Mouse (Mus musculus) forebrain, postnatal 0 days (tissue): ENCODE measurements around the gene Tjp3. TPM values are rescaled to one million over a fixed set of nuclear protein-coding genes. Genes with fewer than 3 reads are reported as not detected.

ENCODE experiments used
- ATAC-seq: fragments of 200-750 bp; cut with Nextera tagmentation; 2 replicates; pipeline ENCODE4 v1.8.0; 2017; ENCODE audit warnings: mild to moderate bottlenecking, moderate library complexity
- DNase-seq: peaks from one replicate; pipeline ENCODE4 v3.0.0-alpha.2; 2015
- H3K27ac ChIP-seq: fragments of 300-500 bp; sonication (generic); 2 replicates; pipeline ENCODE4 v1.5.1; 2014; ENCODE audit warnings: low read depth, mild to moderate bottlenecking, antibody characterized with exemption, low read length, moderate library complexity, mixed read lengths
- H3K27me3 ChIP-seq: fragments of 300-500 bp; sonication (generic); 2 replicates; pipeline ENCODE4 v1.6.1; 2014; ENCODE audit warnings: mild to moderate bottlenecking, low read length, mixed read lengths; ENCODE audit not compliant: insufficient read depth
- H3K36me3 ChIP-seq: fragments of 300-500 bp; sonication (generic); 2 replicates; pipeline ENCODE4 v1.6.1; 2014; ENCODE audit warnings: mild to moderate bottlenecking, moderate library complexity; ENCODE audit not compliant: insufficient read depth
- H3K4me1 ChIP-seq: fragments of 300-500 bp; sonication (generic); 2 replicates; pipeline ENCODE4 v1.6.1; 2014; ENCODE audit warnings: antibody characterized with exemption; ENCODE audit not compliant: insufficient read depth
- H3K4me2 ChIP-seq: fragments of 300-500 bp; sonication (generic); 2 replicates; pipeline ENCODE4 v1.6.1; 2014; ENCODE audit warnings: low read depth, mild to moderate bottlenecking, moderate library complexity
- H3K4me3 ChIP-seq: fragments of 300-500 bp; sonication (generic); 2 replicates; pipeline ENCODE4 v1.5.1; 2014; ENCODE audit warnings: low read depth, low read length, mixed read lengths
- H3K9ac ChIP-seq: fragments of 300-500 bp; sonication (generic); 2 replicates; pipeline ENCODE4 v1.6.1; 2014; ENCODE audit warnings: mild to moderate bottlenecking
- H3K9me3 ChIP-seq: fragments of 300-500 bp; sonication (generic); 2 replicates; pipeline ENCODE4 v1.6.1; 2016; ENCODE audit warnings: low read length
- CTCF ChIP-seq: sonication (generic); IDR thresholded peaks from 2 replicates; pipeline ENCODE4 v1.5.1; 2016; ENCODE audit warnings: antibody characterized with exemption, control low read depth, low read depth
- WGBS: fragments of 180-500 bp; shearing (Covaris S2); extraction: QIAGEN DNeasy Blood & Tissue Kit; methylation state at CpG from one replicate; pipeline ENCODE4 v1.1.7; 2014; 5-methylcytosine and 5-hydroxymethylcytosine counted together
- polyA plus RNA-seq: library from polyadenylated mRNA; unstranded; fragments of >200 nt; fragmentation: Nextera tagmentation; extraction: Ambion mirVana; gene quantifications from 2 replicates; pipeline ENCODE4 v1.2.1, GENCODE M21; 2015
- total RNA-seq: library from RNA; depleted of rRNA; stranded (reverse); fragments of >200 nt; gene quantifications from 2 replicates; pipeline ENCODE4 v1.2.3, GENCODE M21; 2014

The Tjp3 gene
- total and polyA plus RNA-seq, 2 experiments from 2014 or later, result 5.7 to 8.5 TPM

- TF ChIP-seq CTCF, result no peak
- no peaks in the 10 kb centered on the region for H3K9me3 ChIP-seq
- DNase-seq, result no peak
- H3K36me3 ChIP-seq, result peaks cover 32% of the 10 kb centered on the region
- 92% methylated on average over 20 of the region's 21 CpGs for WGBS
- H3K9ac ChIP-seq, result no peak overlapping the region
- H3K4me2 ChIP-seq, result no peak overlapping the region
- H3K4me3 ChIP-seq, result no peak overlapping the region
- ATAC-seq, result no peak
- no peaks in the 10 kb centered on the region for H3K27me3 ChIP-seq
- 0 out of 2 replicates have a peak, but pooled peaks cover 4% of the 10 kb centered on the region for H3K4me1 ChIP-seq
- no peak overlapping the region for H3K27ac ChIP-seq
Observed at GRCm38 (mm10) chr10:81272356-81272755, 19.0 kb downstream of the Tjp3 start.

DNA sequence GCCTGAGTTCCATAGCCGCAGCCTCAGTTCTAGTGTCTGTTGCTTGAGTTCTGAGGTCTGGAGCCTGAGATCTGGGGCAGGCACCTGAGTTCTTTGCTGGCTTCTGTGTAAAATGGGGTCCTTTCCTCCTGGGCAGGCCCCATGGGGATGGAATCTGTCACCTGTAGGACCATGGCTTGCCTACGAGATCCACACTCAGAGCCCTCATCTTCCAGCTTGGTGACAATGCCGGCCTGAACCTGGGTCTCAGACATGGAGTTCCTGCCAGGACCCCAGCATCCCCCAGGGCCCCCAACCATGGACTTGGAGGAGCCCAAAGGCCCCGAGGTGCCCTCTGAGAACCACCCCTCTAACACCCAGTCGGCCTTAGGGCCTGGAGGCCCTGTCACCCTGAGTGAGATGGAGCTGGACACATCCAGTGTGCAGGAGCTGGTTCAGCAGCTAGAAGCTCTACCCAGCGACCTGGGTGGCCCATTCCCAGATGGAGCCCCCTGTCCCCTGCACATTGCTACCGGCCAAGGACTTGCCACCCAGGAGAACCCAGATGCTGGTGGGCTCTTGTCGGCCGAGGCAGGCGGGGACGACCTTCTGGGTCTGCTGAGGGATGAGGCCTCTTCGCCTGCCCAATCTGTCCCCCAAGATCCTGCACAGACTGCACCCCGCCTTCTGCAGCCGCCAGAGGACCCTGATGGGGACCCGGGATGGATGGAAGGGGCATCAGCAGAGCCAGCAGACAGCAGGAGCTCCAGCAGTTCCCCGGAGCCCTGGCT lies 22.6 kb downstream of the Tjp3 start:
- H3K9ac ChIP-seq, result peak overlapping the region; percentile 63
- H3K4me1 ChIP-seq, result 0 out of 2 replicates have a peak, but pooled peaks cover 4% of the 10 kb centered on the region
- H3K27ac ChIP-seq, result no peak overlapping the region
- peak overlapping the region; percentile 54 for H3K4me3 ChIP-seq
- peak overlapping the region; percentile 75 for H3K4me2 ChIP-seq
- no peak for DNase-seq
- H3K9me3 ChIP-seq, result no peaks in the 10 kb centered on the region
- H3K36me3 ChIP-seq, result peaks cover 40% of the 10 kb centered on the region
- WGBS, result 79% methylated on average over 16 of the region's 16 CpGs
- no peak for TF ChIP-seq CTCF
- no peaks in the 10 kb centered on the region for H3K27me3 ChIP-seq
- ATAC-seq, result no peak

DNA sequence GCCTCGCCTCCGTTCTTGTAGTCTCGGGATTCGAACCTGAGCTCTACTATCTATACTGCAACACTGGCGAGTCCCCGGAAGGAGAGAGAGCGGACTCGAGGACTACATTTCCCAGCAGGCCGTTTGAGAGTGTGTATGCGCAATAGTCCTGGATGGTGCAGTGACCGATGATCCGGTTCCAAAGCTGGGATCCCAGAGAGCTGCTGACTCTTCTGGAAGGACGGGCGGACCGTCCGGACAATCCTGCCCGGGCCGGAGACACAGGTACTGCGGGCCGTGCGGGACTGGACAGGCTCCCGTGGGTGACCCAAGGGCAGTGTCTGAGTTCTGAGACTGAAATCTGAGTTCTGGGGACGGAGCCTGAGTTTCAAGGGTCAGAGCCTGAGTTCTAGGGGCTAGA lies 23.3 kb downstream of the Tjp3 start:
- Histone ChIP-seq H3K9me3 (no peaks in the 10 kb centered on the region), H3K27me3 (no peaks in the 10 kb centered on the region), H3K4me3 (peak overlapping the region; percentile 54), H3K27ac (no peak overlapping the region), H3K9ac (peak overlapping the region; percentile 63), H3K36me3 (peaks cover 41% of the 10 kb centered on the region), H3K4me2 (peak overlapping the region; percentile 75), H3K4me1 (0 out of 2 replicates have a peak, but pooled peaks cover 4% of the 10 kb centered on the region)
- DNase-seq (peak; percentile 85), ATAC-seq (peak; percentile 61)
- WGBS, result 4% methylated on average over 23 of the region's 23 CpGs
- TF ChIP-seq CTCF, result no peak

DNA sequence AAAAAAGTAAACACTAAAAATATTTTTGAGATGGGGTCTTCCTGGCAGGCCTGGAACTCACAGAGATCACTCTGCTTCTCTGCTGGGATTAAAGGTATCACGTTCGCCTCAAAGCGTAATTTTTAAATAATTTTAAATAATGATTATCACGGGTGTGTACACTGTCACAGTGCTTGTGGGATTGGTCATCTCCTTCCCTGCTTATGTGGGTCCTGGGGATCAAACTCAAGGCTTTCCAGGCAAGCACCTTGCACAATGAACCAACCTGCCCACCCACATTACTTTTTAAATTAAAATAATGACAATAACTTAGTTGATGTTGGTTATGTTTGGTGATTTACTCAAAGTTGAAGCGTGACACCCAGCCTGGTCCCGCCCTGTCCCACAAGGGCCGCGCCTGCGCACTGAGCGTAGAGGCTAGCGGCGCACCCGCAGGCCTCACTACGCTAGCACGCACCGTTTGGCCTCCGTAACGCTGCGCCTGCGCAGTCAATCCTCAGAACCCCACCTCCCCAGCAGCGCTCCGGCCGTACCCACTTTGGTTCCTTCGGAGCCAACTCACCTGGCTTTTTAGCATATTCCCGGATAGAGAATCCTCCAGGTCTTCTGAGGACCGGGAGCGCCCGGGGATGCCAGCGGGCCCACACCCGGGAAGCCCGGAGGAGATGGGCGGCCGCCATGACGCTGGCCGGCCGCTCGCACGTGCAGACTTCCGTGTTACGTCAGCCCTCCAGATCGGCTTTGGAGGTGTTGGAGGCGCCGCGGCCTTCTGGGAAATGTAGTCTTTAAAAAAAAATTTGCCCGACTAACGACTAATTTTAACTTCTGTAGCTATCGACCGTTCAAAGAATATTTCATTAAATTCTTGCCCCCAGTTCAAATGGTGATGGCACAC lies 24.9 kb downstream of the Tjp3 start, which contains the start of the genes Mrpl54 and Apba3:
TSS of gene Mrpl54 (minus strand) at position 724 of the 895 bp plus-strand sequence.
TSS of gene Apba3 (plus strand) at position 750 of the 895 bp plus-strand sequence.
- Histone ChIP-seq H3K27me3 (no peaks in the 10 kb centered on the region), H3K9ac (peak within 1 kb of the TSS; percentile 59), H3K9me3 (no peaks in the 10 kb centered on the region), H3K36me3 (peaks cover 41% of the 10 kb centered on the region), H3K27ac (peak within 1 kb of the TSS; percentile 63), H3K4me3 (peak within 1 kb of the TSS; percentile 54), H3K4me1 (0 out of 2 replicates have a peak, but pooled peaks cover 4% of the 10 kb centered on the region), H3K4me2 (peak within 1 kb of the TSS; percentile 75)
- peak; percentile 98 for DNase-seq
- WGBS, result 2% methylated on average over 48 of the region's 48 CpGs
- TF ChIP-seq CTCF, result peak; percentile 17; the same call in 1 of the 2 replicates
- ATAC-seq, result peak; percentile 95

GRCm38 (mm10) chr10:81265540-81265939 lies 25.8 kb downstream of the Tjp3 start:
- no peaks in the 10 kb centered on the region for H3K27me3 ChIP-seq
- 95% methylated on average over 8 of the region's 8 CpGs for WGBS
- peak overlapping the region; percentile 59; the same call in 1 of the 2 replicates for H3K9ac ChIP-seq

GRCm38 (mm10) chr10:81261025-81261424 lies 30.4 kb downstream of the Tjp3 start:
- 80% methylated on average over 4 of the region's 4 CpGs for WGBS
- no peak overlapping the region for H3K27ac ChIP-seq
- no peak for DNase-seq
- peaks cover 33% of the 10 kb centered on the region for H3K36me3 ChIP-seq
- H3K9ac ChIP-seq, result no peak overlapping the region
- TF ChIP-seq CTCF, result no peak
- peaks cover 5% of the 10 kb centered on the region; the same call in 1 of the 2 replicates for H3K4me1 ChIP-seq
- H3K27me3 ChIP-seq, result peaks cover 7% of the 10 kb centered on the region; the same call in 1 of the 2 replicates
- H3K4me3 ChIP-seq, result no peak overlapping the region
- no peaks in the 10 kb centered on the region for H3K9me3 ChIP-seq
- ATAC-seq, result no peak
- H3K4me2 ChIP-seq, result no peak overlapping the region

More at GRCm38 (mm10) chr10:81265540-81265939, 25.8 kb downstream of the Tjp3 start:
- Histone ChIP-seq H3K9me3 (no peaks in the 10 kb centered on the region), H3K4me2 (peak overlapping the region; percentile 45; the same call in 1 of the 2 replicates), H3K4me3 (0 out of 2 replicates have a peak overlapping the region, but pooled peaks have one; percentile 48), H3K36me3 (peaks cover 33% of the 10 kb centered on the region), H3K27ac (no peak overlapping the region), H3K4me1 (0 out of 2 replicates have a peak, but pooled peaks cover 4% of the 10 kb centered on the region)
- no peak for DNase-seq
- no peak for ATAC-seq
- no peak for TF ChIP-seq CTCF
